Mouse (Mus musculus): ENCODE data around the gene Fastkd3. TPM values are rescaled to one million over a fixed set of nuclear protein-coding genes. Genes with fewer than 3 reads are reported as not detected.

Gene Fastkd3
- total RNA-seq, 1 experiment from 2014 or later: 7.1 TPM

- ATAC-seq (replicated peaks in 1 of 2; ENCODE audit: insufficient read depth in 1 of 2, low FRiP score in 2 of 2, low TSS enrichment in 1 of 2, low read depth in 1 of 2, poor library complexity in 2 of 2, severe bottlenecking in 2 of 2): no peak
These were observed 16.9 kb downstream of the Fastkd3 start for GRCm38 (mm10) chr13:68598953-68599352.

GRCm38 (mm10) chr13:68601184-68601583 is 19.1 kb downstream of the Fastkd3 start:
- peak; percentile 52 to 66; a peak in 2 of 4 replicates for ATAC-seq (replicated peaks in 1 of 2; ENCODE audit: insufficient read depth in 1 of 2, low FRiP score in 2 of 2, low TSS enrichment in 1 of 2, low read depth in 1 of 2, poor library complexity in 2 of 2, severe bottlenecking in 2 of 2)

- ATAC-seq (replicated peaks in 1 of 2; ENCODE audit: insufficient read depth in 1 of 2, low FRiP score in 2 of 2, low TSS enrichment in 1 of 2, low read depth in 1 of 2, poor library complexity in 2 of 2, severe bottlenecking in 2 of 2): no peak
These were observed 21.1 kb downstream of the Fastkd3 start for GRCm38 (mm10) chr13:68603085-68603484.

- ATAC-seq (replicated peaks in 1 of 2; ENCODE audit: insufficient read depth in 1 of 2, low FRiP score in 2 of 2, low TSS enrichment in 1 of 2, low read depth in 1 of 2, poor library complexity in 2 of 2, severe bottlenecking in 2 of 2): 0 out of 4 replicates have a peak, but pooled peaks of 1 of the 2 experiments have one; percentile 14
These were observed 23.7 kb downstream of the Fastkd3 start for GRCm38 (mm10) chr13:68605689-68606126.

GRCm38 (mm10) chr13:68607652-68608405 is 25.8 kb downstream of the Fastkd3 start:
- peak in 1 of 2 experiments; percentile 34; a peak in 1 of 4 replicates for ATAC-seq (replicated peaks in 1 of 2; ENCODE audit: insufficient read depth in 1 of 2, low FRiP score in 2 of 2, low TSS enrichment in 1 of 2, low read depth in 1 of 2, poor library complexity in 2 of 2, severe bottlenecking in 2 of 2)

- no peak for ATAC-seq (replicated peaks in 1 of 2; ENCODE audit: insufficient read depth in 1 of 2, low FRiP score in 2 of 2, low TSS enrichment in 1 of 2, low read depth in 1 of 2, poor library complexity in 2 of 2, severe bottlenecking in 2 of 2)
These were observed 40.8 kb downstream of the Fastkd3 start for GRCm38 (mm10) chr13:68622792-68623191.

- ATAC-seq (replicated peaks in 1 of 2; ENCODE audit: insufficient read depth in 1 of 2, low FRiP score in 2 of 2, low TSS enrichment in 1 of 2, low read depth in 1 of 2, poor library complexity in 2 of 2, severe bottlenecking in 2 of 2): no peak
These were observed 45.0 kb downstream of the Fastkd3 start for GRCm38 (mm10) chr13:68627041-68627440.

Other genes with a start within 250 kb of the Fastkd3 start
- gene Mtrr, start 85 bp upstream of the Fastkd3 start, total RNA-seq (2017): 16.6 and 21.5 TPM in 2 replicates
- gene 1700001L19Rik, start 15.2 kb downstream of the Fastkd3 start, total RNA-seq (2017): not detected in 2 replicates

All from hematopoietic stem cell, adult 5-6 weeks (primary cell).